Mouse (Mus musculus) urinary bladder, postnatal 0 days (tissue): ENCODE data around the gene Nthl1. TPM values are rescaled to one million over a fixed set of nuclear protein-coding genes. Genes with fewer than 3 reads are reported as not detected.

Experiments used
- microRNA-seq: library from miRNA; unstranded; fragments of <30 nt; microRNA quantifications from one replicate; pipeline ENCODE4, GENCODE M21; 2016
- polyA plus RNA-seq: library from polyadenylated mRNA; unstranded; fragments of >200 nt; fragmentation: Nextera tagmentation; extraction: Ambion mirVana; gene quantifications from 2 replicates; pipeline ENCODE4 v1.2.1, GENCODE M21; 2015

The Nthl1 gene
- 9.8 and 11.3 TPM in 2 replicates for polyA plus RNA-seq

DNA sequence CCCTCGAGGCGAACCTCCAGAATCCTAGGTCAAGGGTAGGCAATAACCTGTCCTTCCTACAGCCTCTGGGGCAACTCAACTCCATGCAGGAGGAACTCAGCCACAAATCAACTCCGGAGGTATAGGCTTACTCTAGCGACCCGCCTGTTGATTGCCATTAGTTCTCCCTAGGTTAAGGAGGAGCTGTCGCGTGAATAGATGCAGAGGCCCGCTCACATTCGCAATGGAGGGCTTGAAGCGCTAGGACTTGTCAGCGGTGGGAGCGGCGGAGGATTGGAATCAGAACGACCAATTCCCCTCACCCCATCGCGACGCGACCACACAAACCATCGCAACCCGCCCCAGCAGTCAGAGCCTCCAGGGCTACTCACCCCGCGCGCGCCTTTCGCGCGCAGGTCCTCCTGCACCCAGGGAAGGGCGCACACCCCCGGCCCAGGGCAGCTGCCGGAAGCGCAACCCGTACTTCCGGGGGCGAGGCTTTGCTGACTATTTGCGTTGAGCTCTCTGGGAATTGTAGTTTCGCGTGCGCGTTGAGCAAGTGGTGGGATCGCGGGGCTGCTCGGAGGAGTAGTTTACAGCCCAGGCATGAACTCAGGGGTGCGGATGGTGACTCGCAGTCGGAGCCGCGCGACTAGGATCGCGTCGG is at the start of gene Nthl1, which contains the start of gene Tsc2:
Nthl1 (plus strand) TSS at position 514 of the 646 bp plus-strand sequence.
Tsc2 (minus strand) TSS at position 464 of the 646 bp plus-strand sequence.

GRCm38 (mm10) chr17:24650070-24650616 is 17.7 kb downstream of the Nthl1 start, which contains the start of gene Slc9a3r2:
Gene Slc9a3r2 (minus strand): TSS chr17:24650327.

GRCm38 (mm10) chr17:24658017-24658758 is 25.7 kb downstream of the Nthl1 start, which contains the start of gene Npw:
Gene Npw (minus strand): TSS chr17:24658457.

DNA sequence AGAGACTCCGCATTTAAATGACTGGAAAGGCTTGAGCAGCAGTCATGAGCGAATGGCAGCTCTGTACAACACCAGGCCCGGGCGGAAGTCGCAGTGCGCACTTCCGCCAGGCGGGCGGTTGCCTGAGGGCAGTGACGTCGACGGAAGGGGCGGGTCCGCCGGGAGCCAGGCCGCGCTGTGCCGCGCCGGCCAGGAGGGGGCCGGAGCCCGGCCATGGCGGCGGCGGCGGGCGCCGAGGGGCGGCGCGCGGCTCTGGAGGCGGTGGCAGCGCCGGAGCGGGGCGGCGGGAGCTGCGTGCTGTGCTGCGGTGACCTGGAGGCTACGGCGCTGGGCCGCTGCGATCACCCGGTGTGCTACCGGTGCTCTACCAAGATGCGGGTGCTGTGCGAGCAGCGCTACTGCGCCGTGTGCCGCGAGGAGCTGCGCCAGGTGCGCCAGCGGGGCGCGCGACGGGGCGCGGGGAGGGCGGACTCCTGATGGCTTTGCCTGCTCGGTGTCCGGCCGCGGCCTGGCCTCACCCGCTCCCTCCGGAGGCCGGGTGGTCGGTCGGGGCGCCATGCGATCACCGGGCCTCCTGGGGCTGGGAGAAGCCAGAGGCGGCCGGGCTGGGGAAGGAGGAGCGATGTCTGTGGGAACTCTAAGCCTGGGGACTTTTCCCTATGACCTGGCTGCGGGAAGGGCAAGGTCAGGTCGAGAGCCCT is 37.2 kb downstream of the Nthl1 start, which contains the start of gene Zfp598:
Zfp598 (plus strand) TSS at position 143 of the 701 bp plus-strand sequence.

Small RNA genes within 50 kb of the gene (microRNA-seq; reads per million reads assigned to microRNA genes)
- gene Gm24589 = 0.93 reads per million

Other genes starting within 250 kb of the Nthl1 start
- gene Rnps1, start 218.1 kb upstream of the Nthl1 start, polyA plus RNA-seq = 112 and 119 TPM in 2 replicates
- 102 and 104 TPM in 2 replicates for gene Eci1, start 206.0 kb upstream of the Nthl1 start, polyA plus RNA-seq
- gene Dnase1l2, start 189.6 kb upstream of the Nthl1 start, polyA plus RNA-seq = 35.1 and 38.3 TPM in 2 replicates
- gene E4f1, start 162.4 kb upstream of the Nthl1 start, polyA plus RNA-seq = 17.7 and 19.5 TPM in 2 replicates
- 41.5 and 50.1 TPM in 2 replicates for gene Pgp, start 162.3 kb upstream of the Nthl1 start, polyA plus RNA-seq
- gene Bricd5, start 158.8 kb upstream of the Nthl1 start, polyA plus RNA-seq = not detected in 2 replicates
- 11.2 and 13.5 TPM in 2 replicates for gene Mlst8, start 153.6 kb upstream of the Nthl1 start, polyA plus RNA-seq
- 0.23 and 0.41 TPM in 2 replicates for gene Caskin1, start 144.1 kb upstream of the Nthl1 start, polyA plus RNA-seq
- gene Traf7, start 104.7 kb upstream of the Nthl1 start, polyA plus RNA-seq = 50.4 and 54.8 TPM in 2 replicates
- 2.2 and 2.6 TPM in 2 replicates for gene Rab26, start 98.5 kb upstream of the Nthl1 start, polyA plus RNA-seq
- gene Pkd1, start 82.8 kb upstream of the Nthl1 start, polyA plus RNA-seq = 28.6 and 36.5 TPM in 2 replicates
- gene Tsc2, start 50 bp upstream of the Nthl1 start, polyA plus RNA-seq = 216 and 218 TPM in 2 replicates
- 33.6 and 38.2 TPM in 2 replicates for gene Slc9a3r2, start 17.6 kb downstream of the Nthl1 start, polyA plus RNA-seq
- not detected in 2 replicates for gene Npw, start 25.8 kb downstream of the Nthl1 start, polyA plus RNA-seq
- 10.0 and 11.2 TPM in 2 replicates for gene Zfp598, start 37.0 kb downstream of the Nthl1 start, polyA plus RNA-seq
- gene Syngr3, start 57.3 kb downstream of the Nthl1 start, polyA plus RNA-seq = 0.08 and 0.41 TPM in 2 replicates
- 28.0 and 29.7 TPM in 2 replicates for gene Gfer, start 63.5 kb downstream of the Nthl1 start, polyA plus RNA-seq
- 1.4 and 2.0 TPM in 2 replicates for gene Noxo1, start 63.6 kb downstream of the Nthl1 start, polyA plus RNA-seq
- 31.4 and 34.7 TPM in 2 replicates for gene Tbl3, start 75.0 kb downstream of the Nthl1 start, polyA plus RNA-seq
- gene Rnf151, start 85.4 kb downstream of the Nthl1 start, polyA plus RNA-seq = 0.24 TPM in 1 of 2 replicates, not detected in the other
- gene Rps2, start 85.4 kb downstream of the Nthl1 start, polyA plus RNA-seq = 1,136 and 1,298 TPM in 2 replicates
- gene Ndufb10, start 91.8 kb downstream of the Nthl1 start, polyA plus RNA-seq = 218 and 232 TPM in 2 replicates
- 0.16 and 0.19 TPM in 2 replicates for gene Rpl3l, start 95.1 kb downstream of the Nthl1 start, polyA plus RNA-seq
- 203 and 213 TPM in 2 replicates for gene Msrb1, start 104.0 kb downstream of the Nthl1 start, polyA plus RNA-seq
- 0.25 and 0.64 TPM in 2 replicates for gene Hs3st6, start 120.3 kb downstream of the Nthl1 start, polyA plus RNA-seq
- gene Meiob, start 171.6 kb downstream of the Nthl1 start, polyA plus RNA-seq = 0.10 TPM in 1 of 2 replicates, not detected in the other
- 44.1 and 47.3 TPM in 2 replicates for gene Hagh, start 207.5 kb downstream of the Nthl1 start, polyA plus RNA-seq
- gene Fahd1, start 217.7 kb downstream of the Nthl1 start, polyA plus RNA-seq = 16.1 and 17.5 TPM in 2 replicates
- gene Igfals, start 233.3 kb downstream of the Nthl1 start, polyA plus RNA-seq = 0.07 TPM in 1 of 2 replicates, not detected in the other